Mouse (Mus musculus) monocyte, adult 2 months (primary cell): ENCODE results near the gene Olfr169.
"Not testable (repeated sequence)": the region's sequence is repeated elsewhere in the genome, so short reads cannot be mapped to it uniquely, and the experiment has no call there.

Experiments used
- DNase-seq, 2 experiments: peaks; one replicate each; pipeline ENCODE4 v3.0.0; 2022; ENCODE audit warnings: low spot score in 2 of 2, low read depth in 1 of 2

Gene Olfr169

GRCm38 (mm10) chr16:19571709-19572108 lies at the start of gene Olfr169:
Olfr169 (minus strand) TSS chr16:19571809.
- not testable (repeated sequence) for DNase-seq

GRCm38 (mm10) chr16:19611782-19612181 lies 40.2 kb upstream of the Olfr169 start, which contains the start of gene Olfr170:
Olfr170 (minus strand) TSS chr16:19611882.
- DNase-seq: not testable (repeated sequence)

GRCm38 (mm10) chr16:19603166-19603565 lies 31.6 kb upstream of the Olfr169 start:
- DNase-seq: no peak

DNA sequence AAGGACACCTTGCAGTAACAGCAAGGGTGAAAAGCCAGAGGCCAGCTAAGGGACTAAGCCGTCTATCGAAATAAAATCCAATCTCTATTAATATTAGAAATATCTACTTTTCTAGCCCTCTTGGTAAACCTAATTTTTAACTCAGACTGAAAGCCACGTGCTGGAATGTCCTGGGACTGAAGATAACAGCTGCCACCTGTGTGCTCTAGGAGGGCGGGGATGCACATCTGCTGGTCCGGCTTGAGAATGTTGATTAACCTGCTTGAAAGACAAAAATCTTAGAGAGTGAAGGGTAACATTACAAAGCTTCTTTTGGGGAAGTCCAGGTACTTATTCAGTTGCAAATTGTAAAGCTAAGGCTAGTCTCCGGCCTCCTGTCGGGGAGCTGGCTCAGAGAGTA lies 18.2 kb downstream of the Olfr169 start:
- DNase-seq: not testable (repeated sequence)

- DNase-seq: not testable (repeated sequence)
Observed at GRCm38 (mm10) chr16:19552246-19552645, 19.4 kb downstream of the Olfr169 start.

- no peak for DNase-seq
Observed at GRCm38 (mm10) chr16:19535455-19535854, 36.2 kb downstream of the Olfr169 start, which contains the start of gene Olfr168. Olfr168 (minus strand) TSS chr16:19535555.

DNA sequence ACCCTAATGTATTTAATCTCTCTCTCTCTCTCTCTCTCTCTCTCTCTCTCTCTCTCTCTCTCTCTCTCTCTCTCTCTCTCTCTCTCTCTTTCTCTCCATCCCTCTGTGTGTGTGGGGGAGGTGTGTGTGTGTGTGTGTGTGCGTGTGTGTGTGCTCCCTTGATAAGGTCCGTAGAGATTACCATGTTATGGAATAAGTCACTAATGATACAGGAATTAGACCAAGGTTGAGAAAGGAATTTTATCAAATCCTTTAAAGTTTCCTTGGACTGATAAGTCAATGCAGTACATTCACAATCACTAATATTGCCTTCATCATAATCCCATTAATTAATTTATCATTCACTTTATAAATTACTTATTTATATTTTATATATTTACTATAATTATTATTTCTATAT lies 49.4 kb downstream of the Olfr169 start, which contains the start of gene Olfr167:
Gene Olfr167, minus strand, starts transcription at position 101 of the 400 bp plus-strand sequence.
- DNase-seq: no peak
